In genomic region chr15:85652871-85653337, GRCm38 (mm10) we compare ENCODE assay signal across 9 mouse cellular contexts.
DNase-seq lines count a peak whose midpoint lies in the region; ATAC-seq lines count a peak whose summit lies in the region.
"Had no signal": no experiment of that assay in that cellular context is flagged by ENCODE, and none has a peak within 500 bp of the region (broad histone marks: within the 10 kb centered on the region; RNA-seq: fewer than 3 reads in every experiment).

No protein-coding gene starts in this region.

- H3K4me3 ChIP-seq in lung, embryonic 15.5 days, result peak overlapping the region; percentile 49
- H3K4me3 ChIP-seq in forebrain, embryonic 13.5 days, result peak overlapping the region; percentile 43
- H3K4me3 ChIP-seq in stomach, embryonic 15.5 days (replicated peaks), result peak overlapping the region; percentile 43
- H3K4me3 ChIP-seq: liver, embryonic 13.5 days had no signal

- WGBS in lung, embryonic 15.5 days, result 21% methylated on average over 9 of the region's 9 CpGs
- 12% methylated on average over 9 of the region's 9 CpGs for WGBS in forebrain, embryonic 13.5 days
- 40% methylated on average over 9 of the region's 9 CpGs for WGBS in stomach, embryonic 15.5 days

- ATAC-seq in lung, embryonic 15.5 days (ENCODE audit: borderline replicate concordance, extremely low read depth, low FRiP score, low TSS enrichment), result no peak; the same call in 1 of the 2 replicates
- ATAC-seq in forebrain, embryonic 13.5 days, result peak; percentile 74
- no peak for ATAC-seq in stomach, embryonic 15.5 days (ENCODE audit: insufficient read depth, low FRiP score, low read depth)

- peaks cover 41% of the 10 kb centered on the region for H3K4me1 ChIP-seq in lung, embryonic 15.5 days
- H3K4me1 ChIP-seq in forebrain, embryonic 13.5 days, result peaks cover 58% of the 10 kb centered on the region
- peaks cover 37% of the 10 kb centered on the region for H3K4me1 ChIP-seq in stomach, embryonic 15.5 days
- H3K4me1 ChIP-seq: liver, embryonic 13.5 days had no signal

- H3K9me3 ChIP-seq in lung, embryonic 15.5 days, result no peaks in the 10 kb centered on the region
- no peaks in the 10 kb centered on the region for H3K9me3 ChIP-seq in forebrain, embryonic 13.5 days (replicated peaks)
- no peaks in the 10 kb centered on the region for H3K9me3 ChIP-seq in stomach, embryonic 15.5 days
- H3K9me3 ChIP-seq: liver, embryonic 13.5 days had no signal

- no peaks in the 10 kb centered on the region for H3K36me3 ChIP-seq in lung, embryonic 15.5 days
- no peaks in the 10 kb centered on the region for H3K36me3 ChIP-seq in forebrain, embryonic 13.5 days (ENCODE audit: poor library complexity, severe bottlenecking)
- H3K36me3 ChIP-seq in stomach, embryonic 15.5 days, result no peaks in the 10 kb centered on the region
- H3K36me3 ChIP-seq: liver, embryonic 13.5 days had no signal

- H3K4me2 ChIP-seq in lung, embryonic 15.5 days, result peak overlapping the region; percentile 89
- peak overlapping the region; percentile 70 for H3K4me2 ChIP-seq in forebrain, embryonic 13.5 days
- H3K4me2 ChIP-seq in stomach, embryonic 15.5 days, result peak overlapping the region; percentile 78

- H3K9ac ChIP-seq in lung, embryonic 15.5 days, result peak overlapping the region; percentile 72
- peak overlapping the region; percentile 78 for H3K9ac ChIP-seq in forebrain, embryonic 13.5 days
- no peak overlapping the region; the same call in 1 of the 2 replicates for H3K9ac ChIP-seq in stomach, embryonic 15.5 days

- peak overlapping the region; percentile 99 for H3K27ac ChIP-seq in lung, embryonic 15.5 days
- H3K27ac ChIP-seq in forebrain, embryonic 13.5 days, result peak overlapping the region; percentile 99
- peak overlapping the region; percentile 97 for H3K27ac ChIP-seq in stomach, embryonic 15.5 days

- DNase-seq in adrenal gland, adult (ENCODE audit: inconsistent age in 2 of 2, low spot score in 1 of 2), result peak; percentile 58 to 83
- DNase-seq in adrenal gland, adult 8-10 months, result no peak
- no peak for DNase-seq in lung, postnatal 36 days
- DNase-seq in layer of hippocampus, postnatal 14 days (ENCODE audit: low spot score in 2 of 2), result peak; percentile 63 to 82
- no peak for DNase-seq in gastrocnemius, adult 8-10 months (ENCODE audit: low spot score in 2 of 2)
- DNase-seq: liver, embryonic 13.5 days had no signal

- no peaks in the 10 kb centered on the region for H3K27me3 ChIP-seq in lung, embryonic 15.5 days
- peaks cover 45% of the 10 kb centered on the region for H3K27me3 ChIP-seq in forebrain, embryonic 13.5 days
- H3K27me3 ChIP-seq in stomach, embryonic 15.5 days (replicated peaks), result no peaks in the 10 kb centered on the region

Comparison
In these comparisons a context has a peak if more than half of its experiments do, and no peak if none do; other contexts are left out.
1. DNase-seq: peak in adrenal gland, adult (2 of 2) and layer of hippocampus, postnatal 14 days (2 of 2); none in adrenal gland, adult 8-10 months (single experiment), lung, postnatal 36 days (single experiment) and gastrocnemius, adult 8-10 months (0 of 2).
2. Peak in every context shown above with its lines, with median percentiles within 50 percentile points of each other: H3K27ac ChIP-seq, H3K4me2 ChIP-seq and H3K4me3 ChIP-seq.